Mouse (Mus musculus) CH12.LX (cell line): ENCODE results near the gene Zfyve28.

ENCODE experiments used
- CHD2 ChIP-seq: IDR thresholded peaks from 2 replicates; pipeline ENCODE4 v1.6.1; 2011; ENCODE audit warnings: low read length, improper control_type of control experiment
- MAZ ChIP-seq: IDR thresholded peaks from 2 replicates; pipeline ENCODE4 v1.6.1; 2012; ENCODE audit warnings: low read depth, mild to moderate bottlenecking, inconsistent platforms, low read length, improper control_type of control experiment, moderate library complexity
- NELFE ChIP-seq: IDR thresholded peaks from 2 replicates; pipeline ENCODE4 v1.6.1; 2011; ENCODE audit warnings: low read depth, low read length, improper control_type of control experiment
- POLR2A ChIP-seq: IDR thresholded peaks from 2 replicates; pipeline ENCODE4 v1.6.1; 2011; ENCODE audit warnings: low read depth, mild to moderate bottlenecking, improper control_type of control experiment, low read length
- TCF12 ChIP-seq: IDR thresholded peaks from 2 replicates; pipeline ENCODE4 v1.6.1; 2014; ENCODE audit warnings: low read depth, mild to moderate bottlenecking, inconsistent platforms, low read length, improper control_type of control experiment
- ZKSCAN1 ChIP-seq: IDR thresholded peaks from 2 replicates; pipeline ENCODE4 v1.6.1; 2012; ENCODE audit warnings: low read depth, inconsistent platforms, low read length, improper control_type of control experiment, borderline replicate concordance
- ZNF384 ChIP-seq: IDR thresholded peaks from 2 replicates; pipeline ENCODE4 v1.6.1; 2012; ENCODE audit warnings: low read depth, low read length, improper control_type of control experiment, inconsistent platforms

DNA sequence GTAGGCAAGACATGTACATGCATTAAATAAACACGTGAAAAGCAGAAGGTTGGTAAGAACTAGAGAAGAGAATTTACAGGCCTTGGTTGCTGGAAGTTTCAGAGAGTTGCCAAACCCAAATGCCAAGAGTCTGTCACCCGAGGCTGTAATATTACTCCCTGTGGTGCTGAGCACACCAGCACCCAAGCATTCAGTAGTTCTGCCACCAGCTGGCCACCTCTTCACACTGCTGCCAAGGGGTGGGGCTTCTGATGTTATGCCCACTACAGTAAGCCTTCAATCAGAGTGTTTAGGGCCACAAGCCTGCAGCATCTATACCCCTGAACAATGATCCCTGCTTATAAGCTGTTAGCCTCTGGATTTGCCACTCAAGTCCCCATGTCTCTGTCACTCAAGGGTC, 86.9 kb downstream of the Zfyve28 start:
- no peak for TF ChIP-seq NELFE
- TF ChIP-seq TCF12 = no peak
- no peak for TF ChIP-seq POLR2A
- TF ChIP-seq ZNF384 = no peak
- TF ChIP-seq CHD2 = no peak
- no peak for TF ChIP-seq ZKSCAN1
- no peak for TF ChIP-seq MAZ
